Mouse (Mus musculus): ENCODE measurements around the gene Tie1. TPM values are rescaled to one million over a fixed set of nuclear protein-coding genes. Genes with fewer than 3 reads are reported as not detected.

Gene Tie1
- polyA plus RNA-seq, 1 experiment: 16.2 TPM

GRCm38 (mm10) chr4:118429215-118429895, 60.5 kb downstream of the Tie1 start:
- 14% methylated on average over 7 of the region's 7 CpGs for WGBS
- no peak for TF ChIP-seq CTCF (IDR thresholded peaks at IDR 0.05; ENCODE audit: extremely low read depth, insufficient read length, insufficient replicate concordance, low read depth, low read length)
- peak; percentile 84; the same call in 1 of the 2 replicates for TF ChIP-seq POLR2A (IDR thresholded peaks at IDR 0.05; ENCODE audit: low read depth, low read length)
- peaks cover 16% of the 10 kb centered on the region for H3K4me1 ChIP-seq (ENCODE audit: control insufficient read depth, insufficient read depth, insufficient read length, low read length)
- H3K27ac ChIP-seq (ENCODE audit: insufficient read depth, low read depth, low read length): peak overlapping the region; percentile 95
- H3K27me3 ChIP-seq (ENCODE audit: control insufficient read depth, insufficient read depth, low read length): no peaks in the 10 kb centered on the region
- peak overlapping the region; percentile 92 for H3K4me3 ChIP-seq (ENCODE audit: low read depth, low read length)
- peaks cover 26% of the 10 kb centered on the region for H3K36me3 ChIP-seq (ENCODE audit: control insufficient read depth, insufficient read depth, low read length)

- Histone ChIP-seq H3K27me3 (ENCODE audit: control insufficient read depth, insufficient read depth, low read length) (no peaks in the 10 kb centered on the region), H3K4me1 (ENCODE audit: control insufficient read depth, insufficient read depth, insufficient read length, low read length) (peaks cover 16% of the 10 kb centered on the region), H3K4me3 (ENCODE audit: low read depth, low read length) (peak overlapping the region; percentile 92), H3K36me3 (ENCODE audit: control insufficient read depth, insufficient read depth, low read length) (peaks cover 26% of the 10 kb centered on the region), H3K27ac (ENCODE audit: insufficient read depth, low read depth, low read length) (peak overlapping the region; percentile 95)
- TF ChIP-seq POLR2A (IDR thresholded peaks at IDR 0.05; ENCODE audit: low read depth, low read length) (no peak; the same call in 1 of the 2 replicates), CTCF (IDR thresholded peaks at IDR 0.05; ENCODE audit: extremely low read depth, insufficient read length, insufficient replicate concordance, low read depth, low read length) (no peak)
- 10% methylated on average over 15 of the region's 15 CpGs for WGBS
These were observed 61.2 kb downstream of the Tie1 start for GRCm38 (mm10) chr4:118428531-118429214.

GRCm38 (mm10) chr4:118427768-118428451, 62.0 kb downstream of the Tie1 start, which contains the start of gene Elovl1:
Gene Elovl1, plus strand, starts transcription at chr4:118428093.
- H3K36me3 ChIP-seq (ENCODE audit: control insufficient read depth, insufficient read depth, low read length): peaks cover 24% of the 10 kb centered on the region
- peak within 1 kb of the TSS; percentile 95 for H3K27ac ChIP-seq (ENCODE audit: insufficient read depth, low read depth, low read length)
- under 1% methylated on average over 30 of the region's 31 CpGs for WGBS
- TF ChIP-seq POLR2A (IDR thresholded peaks at IDR 0.05; ENCODE audit: low read depth, low read length): peak; percentile 69; the same call in 1 of the 2 replicates
- peak; percentile 43; the same call in 1 of the 2 replicates for TF ChIP-seq CTCF (IDR thresholded peaks at IDR 0.05; ENCODE audit: extremely low read depth, insufficient read length, insufficient replicate concordance, low read depth, low read length)
- H3K4me1 ChIP-seq (ENCODE audit: control insufficient read depth, insufficient read depth, insufficient read length, low read length): peaks cover 16% of the 10 kb centered on the region
- H3K27me3 ChIP-seq (ENCODE audit: control insufficient read depth, insufficient read depth, low read length): no peaks in the 10 kb centered on the region
- peak within 1 kb of the TSS; percentile 92 for H3K4me3 ChIP-seq (ENCODE audit: low read depth, low read length)

- Histone ChIP-seq H3K36me3 (ENCODE audit: control insufficient read depth, insufficient read depth, low read length) (peaks cover 19% of the 10 kb centered on the region), H3K27me3 (ENCODE audit: control insufficient read depth, insufficient read depth, low read length) (no peaks in the 10 kb centered on the region), H3K27ac (ENCODE audit: insufficient read depth, low read depth, low read length) (peak overlapping the region; percentile 75), H3K4me1 (ENCODE audit: control insufficient read depth, insufficient read depth, insufficient read length, low read length) (peaks cover 16% of the 10 kb centered on the region), H3K4me3 (ENCODE audit: low read depth, low read length) (peak overlapping the region; percentile 92)
- TF ChIP-seq CTCF (IDR thresholded peaks at IDR 0.05; ENCODE audit: extremely low read depth, insufficient read length, insufficient replicate concordance, low read depth, low read length) (no peak), POLR2A (IDR thresholded peaks at IDR 0.05; ENCODE audit: low read depth, low read length) (no peak)
- 4% methylated on average over 5 of the region's 5 CpGs for WGBS
These were observed 62.5 kb downstream of the Tie1 start for GRCm38 (mm10) chr4:118427415-118427767.

DNA sequence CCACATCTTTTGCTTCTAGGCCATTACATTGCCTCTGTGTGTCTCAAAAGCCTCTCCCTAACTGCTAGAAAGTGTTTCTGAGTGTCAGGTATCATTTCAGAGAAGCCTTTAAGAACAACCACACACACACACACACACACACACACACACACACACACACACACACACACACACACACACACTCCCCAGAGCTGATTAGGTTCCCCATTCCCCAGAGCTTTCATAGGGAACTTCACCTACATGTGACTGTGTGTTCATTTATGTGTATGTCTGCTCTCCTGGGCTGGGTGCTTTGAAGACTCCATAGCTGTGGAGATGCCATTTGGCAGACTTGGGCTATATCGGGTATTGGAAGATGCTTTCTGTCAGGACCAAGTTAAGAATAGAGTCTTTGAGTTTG, 64.5 kb downstream of the Tie1 start:
- Histone ChIP-seq H3K4me1 (ENCODE audit: control insufficient read depth, insufficient read depth, insufficient read length, low read length) (peaks cover 19% of the 10 kb centered on the region; the same call in 1 of the 2 replicates), H3K36me3 (ENCODE audit: control insufficient read depth, insufficient read depth, low read length) (no peaks in the 10 kb centered on the region), H3K27me3 (ENCODE audit: control insufficient read depth, insufficient read depth, low read length) (no peaks in the 10 kb centered on the region), H3K27ac (ENCODE audit: insufficient read depth, low read depth, low read length) (no peak overlapping the region), H3K4me3 (ENCODE audit: low read depth, low read length) (no peak overlapping the region)
- 88% methylated on average over 1 of the region's 1 CpGs for WGBS
- TF ChIP-seq CTCF (IDR thresholded peaks at IDR 0.05; ENCODE audit: extremely low read depth, insufficient read length, insufficient replicate concordance, low read depth, low read length) (no peak), POLR2A (IDR thresholded peaks at IDR 0.05; ENCODE audit: low read depth, low read length) (no peak)

GRCm38 (mm10) chr4:118424541-118425160, 65.2 kb downstream of the Tie1 start:
- TF ChIP-seq POLR2A (IDR thresholded peaks at IDR 0.05; ENCODE audit: low read depth, low read length) (no peak), CTCF (IDR thresholded peaks at IDR 0.05; ENCODE audit: extremely low read depth, insufficient read length, insufficient replicate concordance, low read depth, low read length) (no peak)
- WGBS: 68% methylated on average over 4 of the region's 4 CpGs
- Histone ChIP-seq H3K4me3 (ENCODE audit: low read depth, low read length) (no peak overlapping the region), H3K36me3 (ENCODE audit: control insufficient read depth, insufficient read depth, low read length) (0 out of 2 replicates have a peak, but pooled peaks cover 1% of the 10 kb centered on the region), H3K27ac (ENCODE audit: insufficient read depth, low read depth, low read length) (no peak overlapping the region), H3K4me1 (ENCODE audit: control insufficient read depth, insufficient read depth, insufficient read length, low read length) (peaks cover 15% of the 10 kb centered on the region; the same call in 1 of the 2 replicates), H3K27me3 (ENCODE audit: control insufficient read depth, insufficient read depth, low read length) (no peaks in the 10 kb centered on the region)

All from small intestine, adult 2 months (tissue).